Mouse (Mus musculus) testis, adult 2 months (tissue): ENCODE measurements around the gene Cldn8. TPM values are rescaled to one million over a fixed set of nuclear protein-coding genes. Genes with fewer than 3 reads are reported as not detected.

ENCODE experiments used
- H3K27ac ChIP-seq: fragments of 200-500 bp; 2 replicates; pipeline ENCODE4 v1.5.1; 2012; ENCODE audit warnings: low read depth, low read length; ENCODE audit not compliant: control insufficient read depth, insufficient read depth
- H3K27me3 ChIP-seq: fragments of 200-500 bp; 2 replicates; pipeline ENCODE4 v1.6.1; 2012; ENCODE audit warnings: mild to moderate bottlenecking, low read length, moderate library complexity; ENCODE audit not compliant: control insufficient read depth, insufficient read depth
- H3K36me3 ChIP-seq: fragments of 200-500 bp; 2 replicates; pipeline ENCODE4 v1.6.1; 2012; ENCODE audit warnings: mild to moderate bottlenecking, low read length; ENCODE audit not compliant: control insufficient read depth, insufficient read depth
- H3K4me1 ChIP-seq: fragments of 200-500 bp; 2 replicates; pipeline ENCODE4 v1.6.1; 2012; ENCODE audit warnings: low read length; ENCODE audit not compliant: control insufficient read depth, insufficient read depth
- H3K4me3 ChIP-seq: fragments of 200-500 bp; 2 replicates; pipeline ENCODE4 v1.5.1; 2012; ENCODE audit warnings: low read depth, mild to moderate bottlenecking, low read length, moderate library complexity, mixed read lengths; ENCODE audit not compliant: control insufficient read depth
- CTCF ChIP-seq: fragments of 200-500 bp; IDR thresholded peaks from 2 replicates; pipeline ENCODE4 v1.5.1; 2012; ENCODE audit warnings: low read depth, mild to moderate bottlenecking, inconsistent platforms, low read length, moderate library complexity; ENCODE audit not compliant: control insufficient read depth, insufficient read depth, insufficient replicate concordance
- POLR2A ChIP-seq: fragments of 200-500 bp; IDR thresholded peaks from 2 replicates; pipeline ENCODE4 v1.6.1; 2012; ENCODE audit warnings: low read depth, mild to moderate bottlenecking, inconsistent platforms, low read length, moderate library complexity; ENCODE audit not compliant: control insufficient read depth
- polyA plus RNA-seq: library from polyadenylated mRNA; depleted of rRNA; stranded (reverse); fragments of >200 nt; gene quantifications from 2 replicates; pipeline ENCODE4 v1.2.3, GENCODE M21; 2012; rRNA removed

The Cldn8 gene
- polyA plus RNA-seq, 1 experiment = not detected

DNA sequence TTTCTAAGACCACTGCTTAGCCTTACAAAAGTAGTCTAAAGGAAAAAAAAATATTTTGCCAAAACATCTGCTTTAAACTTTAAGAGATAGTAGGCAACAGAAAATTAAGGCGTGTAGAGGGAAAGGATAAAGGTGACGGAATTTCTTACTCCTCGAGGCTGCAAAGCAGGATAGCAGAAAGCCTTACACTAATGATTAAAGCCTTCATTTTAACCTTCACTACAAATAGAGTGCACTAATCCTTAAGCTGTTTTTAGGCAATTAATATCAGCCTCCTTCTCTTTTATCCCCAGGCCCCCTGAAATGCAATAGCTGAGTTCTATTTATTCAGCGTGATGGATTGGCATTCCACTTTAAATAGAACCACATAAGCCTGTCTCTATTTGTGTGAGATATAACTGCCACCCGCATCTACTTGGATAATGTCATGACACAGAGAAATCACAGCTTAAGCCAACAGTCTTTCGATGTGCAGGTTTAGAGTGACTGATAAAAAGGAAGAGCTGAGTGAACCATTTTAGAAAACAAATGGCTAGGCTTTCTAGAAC lies 1.3 kb downstream of the Cldn8 start:
- TF ChIP-seq POLR2A (no peak), CTCF (no peak)
- H3K27ac ChIP-seq = no peak overlapping the region
- H3K4me1 ChIP-seq = no peaks in the 10 kb centered on the region; the same call in 1 of the 2 replicates
- no peaks in the 10 kb centered on the region for H3K36me3 ChIP-seq
- no peaks in the 10 kb centered on the region for H3K27me3 ChIP-seq
- H3K4me3 ChIP-seq = no peak overlapping the region

DNA sequence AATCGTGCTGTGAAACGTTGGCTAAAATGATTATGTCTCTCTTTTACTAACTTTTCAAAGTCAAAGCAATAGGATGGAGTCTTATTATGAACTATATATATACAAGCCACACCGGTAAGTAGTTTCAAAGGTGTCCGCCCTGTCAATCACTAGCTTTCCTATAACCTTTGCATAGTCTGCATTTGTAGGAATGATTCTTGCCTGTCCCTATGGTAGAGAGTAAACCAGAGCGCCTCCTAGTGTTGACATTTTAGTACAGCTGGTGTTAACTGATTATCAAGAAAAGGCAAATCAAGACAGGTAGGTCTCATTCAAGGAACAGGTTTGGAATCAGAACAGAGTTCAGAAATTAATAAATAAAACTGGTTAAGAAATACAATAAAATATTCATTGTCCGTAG lies 20.5 kb downstream of the Cldn8 start:
- H3K36me3 ChIP-seq = no peaks in the 10 kb centered on the region
- H3K27me3 ChIP-seq = no peaks in the 10 kb centered on the region
- H3K27ac ChIP-seq = no peak overlapping the region
- no peak; the same call in 1 of the 2 replicates for TF ChIP-seq CTCF
- no peak for TF ChIP-seq POLR2A
- H3K4me1 ChIP-seq = no peaks in the 10 kb centered on the region
- H3K4me3 ChIP-seq = no peak overlapping the region

GRCm38 (mm10) chr16:88539841-88540487 lies 23.0 kb downstream of the Cldn8 start:
- no peaks in the 10 kb centered on the region for H3K4me1 ChIP-seq
- no peak overlapping the region for H3K4me3 ChIP-seq
- H3K27me3 ChIP-seq = no peaks in the 10 kb centered on the region
- no peak overlapping the region for H3K27ac ChIP-seq
- no peak for TF ChIP-seq CTCF
- no peak for TF ChIP-seq POLR2A
- no peaks in the 10 kb centered on the region for H3K36me3 ChIP-seq

DNA sequence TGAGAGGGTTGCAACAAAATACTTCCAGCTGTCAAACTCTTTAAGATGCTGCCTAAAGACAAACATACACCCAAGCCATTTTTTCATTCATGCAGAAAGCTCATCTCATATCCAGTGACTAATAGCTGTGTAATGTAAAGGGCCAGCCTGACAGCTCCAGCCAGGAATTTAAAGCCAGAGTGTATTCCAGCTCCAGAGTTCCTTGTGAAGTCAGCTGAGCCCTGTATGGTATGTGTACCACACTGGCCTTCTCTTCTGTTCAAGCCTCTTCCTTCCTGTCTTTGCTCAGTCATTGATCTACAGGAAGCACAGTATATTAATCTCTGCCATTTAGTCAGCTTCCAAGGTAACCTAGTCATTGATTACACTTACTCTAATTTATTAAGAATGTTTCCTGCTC lies 51.6 kb downstream of the Cldn8 start:
- peaks cover 1% of the 10 kb centered on the region for H3K4me1 ChIP-seq
- TF ChIP-seq CTCF (no peak), POLR2A (no peak)
- H3K27me3 ChIP-seq = no peaks in the 10 kb centered on the region
- no peak overlapping the region for H3K4me3 ChIP-seq
- no peaks in the 10 kb centered on the region for H3K36me3 ChIP-seq
- no peak overlapping the region for H3K27ac ChIP-seq

Other genes starting within 250 kb of the Cldn8 start
- not detected in 2 replicates for gene Cldn17, start 56.2 kb downstream of the Cldn8 start, polyA plus RNA-seq
- gene Krtap24-1, start 49.1 kb upstream of the Cldn8 start, polyA plus RNA-seq = 0.06 TPM in 1 of 2 replicates, not detected in the other
- gene 2310079G19Rik, start 64.5 kb upstream of the Cldn8 start, polyA plus RNA-seq = not detected in 2 replicates
- gene Krtap26-1, start 84.6 kb upstream of the Cldn8 start, polyA plus RNA-seq = not detected in 2 replicates
- not detected in 2 replicates for gene Krtap27-1, start 108.5 kb upstream of the Cldn8 start, polyA plus RNA-seq
- not detected in 2 replicates for gene 2310061N02Rik, start 144.8 kb upstream of the Cldn8 start, polyA plus RNA-seq
- gene Krtap13-1, start 165.7 kb upstream of the Cldn8 start, polyA plus RNA-seq = not detected in 2 replicates
- 0.12 and 0.17 TPM in 2 replicates for gene Krtap13, start 188.5 kb upstream of the Cldn8 start, polyA plus RNA-seq
- not detected in 2 replicates for gene 2310034C09Rik, start 195.7 kb upstream of the Cldn8 start, polyA plus RNA-seq
- gene 2310057N15Rik, start 211.0 kb upstream of the Cldn8 start, polyA plus RNA-seq = not detected in 2 replicates
- not detected in 2 replicates for gene Gm5965, start 214.7 kb upstream of the Cldn8 start, polyA plus RNA-seq
- gene Gm20741, start 249.0 kb upstream of the Cldn8 start, polyA plus RNA-seq = not detected in 2 replicates